Mouse (Mus musculus) C2C12 (cell line): ENCODE data around the gene Mapk6.

Experiments used
- CEBPB ChIP-seq: IDR thresholded peaks from one replicate; pipeline ENCODE4 v1.6.1; 2011; ENCODE audit warnings: low read depth, mild to moderate bottlenecking, control low read depth, moderate library complexity
- CTCF ChIP-seq: IDR thresholded peaks from one replicate; pipeline ENCODE4 v1.5.1; 2011; ENCODE audit not compliant: control insufficient read depth, insufficient read depth, insufficient read length
- MAX ChIP-seq: IDR thresholded peaks from one replicate; pipeline ENCODE4 v1.6.1; 2011; ENCODE audit warnings: mild to moderate bottlenecking, control low read depth
- MYOD1 ChIP-seq: IDR thresholded peaks from one replicate; pipeline ENCODE4 v1.6.1; 2011; ENCODE audit warnings: low read depth; ENCODE audit not compliant: control insufficient read depth, insufficient read length
- MYOG ChIP-seq: IDR thresholded peaks from one replicate; pipeline ENCODE4 v1.6.1; 2011; ENCODE audit not compliant: control insufficient read depth, insufficient read length; ENCODE audit errors: extremely low read depth
- USF1 ChIP-seq: IDR thresholded peaks from one replicate; pipeline ENCODE4 v1.6.1; 2011; ENCODE audit warnings: low read depth, mild to moderate bottlenecking, control low read depth, moderate library complexity

GRCm38 (mm10) chr9:75395971-75396370, 13.8 kb downstream of the Mapk6 start:
- TF ChIP-seq CTCF = no peak
- no peak for TF ChIP-seq USF1
- TF ChIP-seq MYOG = no peak
- no peak for TF ChIP-seq MAX
- TF ChIP-seq CEBPB = no peak
- TF ChIP-seq MYOD1 = no peak
